Mouse (Mus musculus): ENCODE measurements at regions not wholly inside any gene's neighbourhood (a gene's known extent, or its start where the extent isn't known, plus 50 kb on each side); places are given as distances from the start of the nearest gene placed in this dataset.

DNA sequence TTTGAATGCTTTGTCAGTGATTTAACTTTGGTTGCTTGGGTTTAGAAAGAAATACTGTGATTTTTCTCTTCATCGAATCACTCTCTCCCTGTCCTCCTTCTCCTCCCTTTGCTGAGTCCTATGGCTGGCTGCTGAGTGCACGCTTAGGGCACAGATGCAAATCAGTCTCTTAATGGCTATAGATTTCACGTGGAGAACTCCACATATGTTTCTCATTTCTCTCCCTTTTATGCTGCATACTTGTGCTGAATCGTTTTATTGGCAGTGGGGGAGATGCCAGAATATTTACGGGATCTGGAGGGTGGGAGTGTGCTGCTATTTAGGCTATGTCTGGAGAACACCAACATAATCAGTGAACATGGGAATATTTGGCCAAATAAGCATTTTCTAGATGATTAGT lies 118.8 kb upstream of the Rnd3 start:
- H3K9me3 ChIP-seq = no peaks in the 10 kb centered on the region
- no peak for ATAC-seq (ENCODE audit: low read depth)
- H3K4me3 ChIP-seq = no peak overlapping the region
- H3K36me3 ChIP-seq = no peaks in the 10 kb centered on the region
- no peak overlapping the region for H3K27ac ChIP-seq (replicated peaks)
- no peaks in the 10 kb centered on the region for H3K4me1 ChIP-seq (replicated peaks)
- H3K27me3 ChIP-seq = no peaks in the 10 kb centered on the region
- WGBS = 48% methylated on average over 4 of the region's 5 CpGs
- H3K4me2 ChIP-seq = no peak overlapping the region
- H3K9ac ChIP-seq = no peak overlapping the region

GRCm38 (mm10) chr2:51262506-51262905 lies 113.6 kb upstream of the Rnd3 start:
- no peak for ATAC-seq (ENCODE audit: low read depth)
- Histone ChIP-seq H3K4me3 (no peak overlapping the region), H3K27ac (replicated peaks) (no peak overlapping the region), H3K9me3 (no peaks in the 10 kb centered on the region), H3K9ac (no peak overlapping the region), H3K4me1 (replicated peaks) (no peaks in the 10 kb centered on the region), H3K36me3 (no peaks in the 10 kb centered on the region), H3K27me3 (no peaks in the 10 kb centered on the region), H3K4me2 (no peak overlapping the region)
- WGBS = 92% methylated on average over 1 of the region's 1 CpGs

DNA sequence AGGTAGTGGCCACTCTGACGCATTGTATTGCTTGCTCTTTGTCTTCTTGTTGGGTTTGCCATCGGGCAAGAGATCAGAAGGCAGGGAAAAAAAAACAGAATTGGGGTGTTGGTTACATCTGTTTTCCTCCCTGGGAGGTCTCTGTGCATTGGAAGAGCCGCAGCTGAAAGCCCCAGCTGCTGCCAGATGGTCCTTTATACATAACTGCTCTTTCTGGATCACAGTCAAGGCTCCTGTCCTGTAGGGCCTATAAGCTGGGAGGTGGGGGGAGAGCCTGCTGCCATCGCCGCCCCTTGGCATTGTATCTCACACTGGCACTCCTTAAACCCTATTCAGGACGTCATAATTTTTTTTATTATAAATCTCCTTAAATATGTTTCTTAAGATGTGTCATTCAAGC lies 101.9 kb upstream of the Rnd3 start:
- H3K27me3 ChIP-seq = no peaks in the 10 kb centered on the region
- 35% methylated on average over 6 of the region's 6 CpGs for WGBS
- no peaks in the 10 kb centered on the region for H3K36me3 ChIP-seq
- 0 out of 2 replicates have a peak, but pooled peaks cover 3% of the 10 kb centered on the region for H3K4me1 ChIP-seq (replicated peaks)
- ATAC-seq (ENCODE audit: low read depth) = peak; percentile 83
- no peak overlapping the region for H3K4me3 ChIP-seq
- no peaks in the 10 kb centered on the region for H3K9me3 ChIP-seq
- H3K9ac ChIP-seq = no peak overlapping the region
- H3K27ac ChIP-seq (replicated peaks) = peak overlapping the region; percentile 14; the same call in 1 of the 2 replicates
- no peak overlapping the region for H3K4me2 ChIP-seq

DNA sequence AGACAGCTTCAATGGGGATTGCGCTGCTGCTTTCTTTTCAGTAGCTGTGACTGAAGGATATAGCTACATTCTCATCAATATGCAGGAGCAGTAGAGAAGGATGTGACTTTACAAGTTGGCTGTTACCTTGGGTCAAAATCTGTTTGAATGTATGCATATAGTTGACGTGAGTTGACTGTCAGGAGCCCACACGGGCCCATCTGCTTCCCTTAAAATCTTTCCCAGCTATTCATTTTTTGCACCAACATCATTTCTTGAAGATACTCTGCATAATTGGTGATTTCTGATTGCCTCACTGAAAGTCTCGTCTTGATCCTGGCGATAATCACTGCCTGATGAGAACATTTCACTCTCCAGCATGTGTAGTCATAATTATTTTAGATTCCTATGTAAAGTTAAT lies 92.7 kb upstream of the Rnd3 start:
- no peaks in the 10 kb centered on the region for H3K27me3 ChIP-seq

DNA sequence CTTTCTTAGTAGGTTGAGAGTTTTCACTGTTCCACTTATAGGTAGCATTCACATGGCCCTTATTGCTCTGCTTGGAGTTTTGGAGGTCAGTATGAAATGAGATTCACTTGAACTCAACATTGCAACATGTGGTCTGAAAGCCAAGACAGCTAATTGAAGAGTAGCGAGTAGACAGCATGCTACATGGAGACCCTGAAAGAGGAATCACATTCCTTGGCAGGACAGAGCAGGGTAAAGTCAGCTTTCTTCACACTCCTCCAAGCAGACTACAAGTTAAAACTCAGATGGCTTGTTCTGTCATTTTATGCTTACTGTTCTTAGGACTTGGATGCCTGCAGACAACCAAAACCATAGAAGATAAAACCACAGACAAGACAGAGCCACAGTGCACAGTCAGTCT lies 91.1 kb upstream of the Rnd3 start:
- Histone ChIP-seq H3K9me3 (no peaks in the 10 kb centered on the region), H3K4me3 (no peak overlapping the region), H3K4me2 (no peak overlapping the region), H3K27ac (replicated peaks) (no peak overlapping the region), H3K9ac (no peak overlapping the region), H3K36me3 (no peaks in the 10 kb centered on the region), H3K4me1 (replicated peaks) (peaks cover 7% of the 10 kb centered on the region), H3K27me3 (no peaks in the 10 kb centered on the region)
- no peak for ATAC-seq (ENCODE audit: low read depth)
- WGBS = 95% methylated on average over 1 of the region's 1 CpGs

More for the DNA sequence above, 92.7 kb upstream of the Rnd3 start:
- WGBS = 69% methylated on average over 5 of the region's 5 CpGs
- ATAC-seq (ENCODE audit: low read depth) = no peak
- Histone ChIP-seq H3K36me3 (no peaks in the 10 kb centered on the region), H3K9me3 (no peaks in the 10 kb centered on the region), H3K4me3 (no peak overlapping the region), H3K27ac (replicated peaks) (no peak overlapping the region), H3K4me1 (replicated peaks) (peaks cover 7% of the 10 kb centered on the region), H3K9ac (no peak overlapping the region), H3K4me2 (no peak overlapping the region)

- H3K9ac ChIP-seq = no peak overlapping the region
- no peak overlapping the region for H3K27ac ChIP-seq (replicated peaks)
- H3K4me3 ChIP-seq = no peak overlapping the region
- H3K4me1 ChIP-seq (replicated peaks) = peaks cover 7% of the 10 kb centered on the region
- WGBS = 62% methylated on average over 4 of the region's 4 CpGs
- no peaks in the 10 kb centered on the region for H3K9me3 ChIP-seq
- H3K4me2 ChIP-seq = peak overlapping the region; percentile 40; the same call in 1 of the 2 replicates
- H3K36me3 ChIP-seq = no peaks in the 10 kb centered on the region
- ATAC-seq (ENCODE audit: low read depth) = no peak
- H3K27me3 ChIP-seq = no peaks in the 10 kb centered on the region
Measured at GRCm38 (mm10) chr2:51238992-51239391, 90.1 kb upstream of the Rnd3 start.

DNA sequence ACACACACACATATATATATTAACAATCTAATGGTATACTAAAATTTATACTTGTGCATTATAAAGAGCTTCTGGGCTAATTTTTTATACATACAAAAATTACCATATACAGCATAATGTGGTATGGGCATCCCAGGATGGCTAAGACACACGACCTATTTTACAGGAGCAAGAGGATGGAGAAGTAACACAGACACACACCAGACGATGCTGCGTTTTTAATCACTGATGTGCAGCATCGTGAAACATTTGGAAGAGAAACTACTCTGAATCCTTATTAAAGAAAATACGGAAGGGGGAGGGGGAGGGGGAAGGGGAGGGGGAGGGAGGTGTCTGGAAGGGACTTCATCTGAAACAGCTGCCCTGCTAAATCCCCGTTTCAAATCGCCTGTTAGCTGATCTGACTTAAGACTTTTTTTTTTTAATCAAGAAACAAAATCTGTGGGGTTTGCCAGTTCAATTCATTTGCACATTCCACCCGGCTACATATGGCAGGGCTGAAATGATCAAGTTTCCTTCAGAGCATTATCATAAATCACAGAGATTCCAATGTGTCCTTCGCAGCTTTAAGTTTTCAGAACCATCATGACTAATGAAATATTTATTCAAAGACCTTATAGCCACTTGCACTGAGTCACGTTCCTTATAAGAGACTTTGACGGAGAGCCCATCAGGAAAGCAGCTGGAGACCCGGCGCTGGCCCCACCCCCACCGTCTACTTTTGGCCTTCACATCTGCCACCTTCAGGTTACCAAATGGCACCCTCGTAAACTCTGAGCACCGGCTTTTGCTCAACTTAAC lies 89.4 kb upstream of the Rnd3 start:
- Histone ChIP-seq H3K9ac (no peak overlapping the region), H3K4me3 (peak overlapping the region; percentile 5; the same call in 1 of the 2 replicates), H3K9me3 (no peaks in the 10 kb centered on the region), H3K36me3 (no peaks in the 10 kb centered on the region), H3K27ac (replicated peaks) (no peak overlapping the region), H3K27me3 (no peaks in the 10 kb centered on the region), H3K4me1 (replicated peaks) (peaks cover 7% of the 10 kb centered on the region), H3K4me2 (peak overlapping the region; percentile 40)
- WGBS = 18% methylated on average over 16 of the region's 16 CpGs
- ATAC-seq (ENCODE audit: low read depth) = peak; percentile 40; the same call in 1 of the 2 replicates

DNA sequence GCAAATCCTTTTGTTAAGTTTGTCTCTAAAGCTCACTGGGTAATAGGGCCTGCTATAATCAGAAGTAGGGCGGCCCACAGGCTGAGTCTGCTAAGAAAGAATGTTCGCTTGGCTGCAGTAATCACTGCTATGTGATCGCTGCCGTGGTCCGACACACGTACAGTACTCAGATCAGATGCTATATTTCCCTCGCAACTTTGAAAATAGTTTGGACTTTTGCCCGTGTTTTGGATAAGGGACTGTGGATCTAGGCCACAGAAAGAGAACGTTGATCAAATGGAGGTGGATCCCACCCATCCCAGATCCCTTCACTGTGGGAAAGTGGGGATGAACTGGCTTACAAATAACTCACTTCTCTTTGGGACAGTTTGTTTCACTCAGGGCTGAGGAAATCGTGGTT lies 88.5 kb upstream of the Rnd3 start:
- no peaks in the 10 kb centered on the region for H3K36me3 ChIP-seq
- no peak overlapping the region for H3K27ac ChIP-seq (replicated peaks)
- no peaks in the 10 kb centered on the region for H3K9me3 ChIP-seq
- H3K4me2 ChIP-seq = no peak overlapping the region
- peaks cover 7% of the 10 kb centered on the region for H3K4me1 ChIP-seq (replicated peaks)
- H3K27me3 ChIP-seq = no peaks in the 10 kb centered on the region
- ATAC-seq (ENCODE audit: low read depth) = no peak
- H3K4me3 ChIP-seq = no peak overlapping the region
- WGBS = 86% methylated on average over 10 of the region's 10 CpGs
- no peak overlapping the region for H3K9ac ChIP-seq

DNA sequence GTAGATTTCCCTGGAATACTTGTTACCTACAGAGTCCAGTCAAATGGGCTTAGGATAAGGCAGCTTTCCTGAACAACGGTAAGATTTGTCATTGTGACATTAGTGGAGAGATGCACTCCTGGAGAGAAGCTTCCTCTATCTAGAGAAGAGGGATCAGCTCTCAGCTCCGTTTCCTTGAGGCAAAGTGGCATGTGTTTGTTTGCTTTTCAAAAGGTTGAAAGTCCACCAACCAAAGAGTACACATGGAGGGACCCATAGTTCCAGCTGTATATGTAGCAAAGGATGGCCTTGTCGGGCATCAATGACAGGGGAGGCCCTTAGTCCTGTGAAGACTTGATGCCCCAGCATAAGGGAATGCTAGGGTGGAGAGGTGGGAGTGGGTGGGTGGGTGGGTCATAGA lies 87.9 kb upstream of the Rnd3 start:
- Histone ChIP-seq H3K27ac (replicated peaks) (no peak overlapping the region), H3K27me3 (no peaks in the 10 kb centered on the region), H3K36me3 (no peaks in the 10 kb centered on the region), H3K9ac (no peak overlapping the region), H3K4me3 (no peak overlapping the region), H3K4me2 (no peak overlapping the region), H3K4me1 (replicated peaks) (peaks cover 7% of the 10 kb centered on the region), H3K9me3 (no peaks in the 10 kb centered on the region)
- 78% methylated on average over 3 of the region's 3 CpGs for WGBS
- no peak for ATAC-seq (ENCODE audit: low read depth)

- H3K9ac ChIP-seq = no peak overlapping the region
- no peaks in the 10 kb centered on the region for H3K9me3 ChIP-seq
- WGBS = 74% methylated on average over 5 of the region's 5 CpGs
- H3K4me1 ChIP-seq (replicated peaks) = peaks cover 7% of the 10 kb centered on the region
- no peak overlapping the region for H3K27ac ChIP-seq (replicated peaks)
- H3K36me3 ChIP-seq = no peaks in the 10 kb centered on the region
- H3K27me3 ChIP-seq = no peaks in the 10 kb centered on the region
- no peak for ATAC-seq (ENCODE audit: low read depth)
- no peak overlapping the region for H3K4me2 ChIP-seq
- no peak overlapping the region for H3K4me3 ChIP-seq
Measured at GRCm38 (mm10) chr2:51234427-51234826, 85.5 kb upstream of the Rnd3 start.

DNA sequence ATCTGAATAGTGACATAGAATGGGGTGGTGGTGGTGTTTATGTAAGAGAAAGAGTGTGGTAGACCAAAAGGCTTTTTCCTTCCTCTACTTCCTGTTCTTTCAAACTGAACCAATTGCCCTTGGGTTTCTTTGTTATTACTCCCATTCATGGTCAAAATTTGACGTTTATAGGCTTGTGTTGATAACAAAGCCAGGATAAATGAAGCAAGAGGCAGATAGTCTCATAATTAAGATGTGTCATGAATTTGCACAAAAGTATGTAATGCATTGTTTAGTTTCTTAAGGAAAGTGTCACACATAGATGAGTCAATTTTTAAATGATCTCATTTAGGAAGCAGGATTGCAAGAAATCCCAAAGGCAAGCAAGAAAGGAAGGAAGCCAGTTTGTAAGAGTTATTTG lies 73.9 kb upstream of the Rnd3 start:
- Histone ChIP-seq H3K27ac (replicated peaks) (no peak overlapping the region), H3K9me3 (no peaks in the 10 kb centered on the region), H3K4me3 (no peak overlapping the region), H3K27me3 (no peaks in the 10 kb centered on the region), H3K9ac (no peak overlapping the region), H3K36me3 (no peaks in the 10 kb centered on the region), H3K4me1 (replicated peaks) (no peaks in the 10 kb centered on the region), H3K4me2 (no peak overlapping the region)
- ATAC-seq (ENCODE audit: low read depth) = no peak
- WGBS = 45% methylated on average over 1 of the region's 1 CpGs

GRCm38 (mm10) chr2:51219714-51220113 lies 70.8 kb upstream of the Rnd3 start:
- no peak overlapping the region for H3K4me3 ChIP-seq
- no peaks in the 10 kb centered on the region for H3K4me1 ChIP-seq (replicated peaks)
- H3K36me3 ChIP-seq = no peaks in the 10 kb centered on the region
- ATAC-seq (ENCODE audit: low read depth) = no peak
- no peaks in the 10 kb centered on the region for H3K9me3 ChIP-seq
- no peak overlapping the region for H3K9ac ChIP-seq
- H3K4me2 ChIP-seq = no peak overlapping the region
- no peaks in the 10 kb centered on the region for H3K27me3 ChIP-seq
- 71% methylated on average over 6 of the region's 6 CpGs for WGBS
- H3K27ac ChIP-seq (replicated peaks) = no peak overlapping the region
